Mouse (Mus musculus): Measurements from ENCODE around the gene Ankrd40. TPM values are rescaled to one million over a fixed set of nuclear protein-coding genes. Genes with fewer than 3 reads are reported as not detected.

The Ankrd40 gene
- total RNA-seq, 4 experiments from 2014 or later, result 219 to 291 (median 246) TPM

GRCm38 (mm10) chr11:94323271-94323925 is 4.4 kb upstream of the Ankrd40 start:
- DNase-seq (ENCODE audit: low spot score in 2 of 2), result no peak

- DNase-seq (ENCODE audit: low spot score in 2 of 2), result no peak
Observed at GRCm38 (mm10) chr11:94324618-94325017, 3.2 kb upstream of the Ankrd40 start.

- no peak for DNase-seq (ENCODE audit: low spot score in 2 of 2)
Observed at GRCm38 (mm10) chr11:94326961-94327411, 815 bp upstream of the Ankrd40 start.

GRCm38 (mm10) chr11:94328644-94329025 is 834 bp downstream of the Ankrd40 start:
- DNase-seq (ENCODE audit: low spot score in 2 of 2), result no peak

- DNase-seq (ENCODE audit: low spot score in 2 of 2), result no peak
Observed at GRCm38 (mm10) chr11:94329270-94329891, 1.6 kb downstream of the Ankrd40 start.

- DNase-seq (ENCODE audit: low spot score in 2 of 2), result no peak
Observed at GRCm38 (mm10) chr11:94330211-94330610, 2.4 kb downstream of the Ankrd40 start.

GRCm38 (mm10) chr11:94332726-94333125 is 4.9 kb downstream of the Ankrd40 start:
- DNase-seq (ENCODE audit: low spot score in 2 of 2), result no peak

GRCm38 (mm10) chr11:94334386-94334968 is 6.7 kb downstream of the Ankrd40 start:
- no peak for DNase-seq (ENCODE audit: low spot score in 2 of 2)

- DNase-seq (ENCODE audit: low spot score in 2 of 2), result no peak
Observed at GRCm38 (mm10) chr11:94336551-94336950, 8.8 kb downstream of the Ankrd40 start.

- no peak for DNase-seq (ENCODE audit: low spot score in 2 of 2)
Observed at GRCm38 (mm10) chr11:94338347-94338746, 10.5 kb downstream of the Ankrd40 start.

GRCm38 (mm10) chr11:94339732-94340585 is 12.2 kb downstream of the Ankrd40 start:
- no peak for DNase-seq (ENCODE audit: low spot score in 2 of 2)

- no peak for DNase-seq (ENCODE audit: low spot score in 2 of 2)
Observed at GRCm38 (mm10) chr11:94340948-94341933, 13.4 kb downstream of the Ankrd40 start.

GRCm38 (mm10) chr11:94342114-94342905 is 14.5 kb downstream of the Ankrd40 start:
- DNase-seq (ENCODE audit: low spot score in 2 of 2), result no peak

GRCm38 (mm10) chr11:94343955-94344358 is 16.2 kb downstream of the Ankrd40 start:
- no peak for DNase-seq (ENCODE audit: low spot score in 2 of 2)

- DNase-seq (ENCODE audit: low spot score in 2 of 2), result no peak
Observed at GRCm38 (mm10) chr11:94344470-94344869, 16.7 kb downstream of the Ankrd40 start.

GRCm38 (mm10) chr11:94345926-94346325 is 18.1 kb downstream of the Ankrd40 start:
- DNase-seq (ENCODE audit: low spot score in 2 of 2), result no peak

GRCm38 (mm10) chr11:94346611-94347010 is 18.8 kb downstream of the Ankrd40 start:
- no peak for DNase-seq (ENCODE audit: low spot score in 2 of 2)

GRCm38 (mm10) chr11:94347063-94347575 is 19.3 kb downstream of the Ankrd40 start:
- DNase-seq (ENCODE audit: low spot score in 2 of 2), result no peak

GRCm38 (mm10) chr11:94349839-94350238 is 22.0 kb downstream of the Ankrd40 start:
- no peak for DNase-seq (ENCODE audit: low spot score in 2 of 2)

All from gastrocnemius, adult 8-10 months (tissue).